Mouse (Mus musculus) myocyte (in vitro differentiated cells): ENCODE measurements around the gene Hes7.

Source experiments
- CEBPB ChIP-seq: IDR thresholded peaks from 2 replicates; pipeline ENCODE4 v1.6.1; 2011; ENCODE audit warnings: mild to moderate bottlenecking, moderate library complexity; ENCODE audit not compliant: poor library complexity, insufficient read depth, severe bottlenecking
- E2F4 ChIP-seq: IDR thresholded peaks from one replicate; pipeline ENCODE4 v1.6.1; 2011; ENCODE audit warnings: mild to moderate bottlenecking, control low read depth, moderate library complexity; ENCODE audit not compliant: insufficient read depth
- MAX ChIP-seq: IDR thresholded peaks from one replicate; pipeline ENCODE4 v1.6.1; 2011; ENCODE audit warnings: low read depth, mild to moderate bottlenecking, control low read depth
- POLR2A ChIP-seq: IDR thresholded peaks from one replicate; pipeline ENCODE4 v1.6.1; 2011; ENCODE audit warnings: low read depth, mild to moderate bottlenecking, control low read depth, moderate library complexity; ENCODE audit not compliant: insufficient read length
- POLR2AphosphoS2 ChIP-seq: IDR thresholded peaks from one replicate; pipeline ENCODE4 v1.6.1; 2011; ENCODE audit warnings: low read depth, control low read depth; ENCODE audit not compliant: insufficient read length
- REST ChIP-seq: IDR thresholded peaks from one replicate; pipeline ENCODE4 v1.6.1; 2011; ENCODE audit warnings: mild to moderate bottlenecking, control low read depth, moderate library complexity; ENCODE audit not compliant: insufficient read depth, insufficient read length
- TCF3 ChIP-seq: IDR thresholded peaks from one replicate; pipeline ENCODE4 v1.6.1; 2011; ENCODE audit warnings: low read depth, control low read depth; ENCODE audit not compliant: insufficient read length
- USF1 ChIP-seq: IDR thresholded peaks from one replicate; pipeline ENCODE4 v1.6.1; 2011; ENCODE audit warnings: low read depth, mild to moderate bottlenecking, control low read depth, moderate library complexity

GRCm38 (mm10) chr11:69081613-69082012 lies 38.6 kb upstream of the Hes7 start:
- no peak for TF ChIP-seq POLR2A
- TF ChIP-seq MAX = no peak
- TF ChIP-seq POLR2AphosphoS2 = no peak
- TF ChIP-seq TCF3 = no peak
- TF ChIP-seq E2F4 = no peak
- no peak for TF ChIP-seq REST
- TF ChIP-seq CEBPB = no peak
- TF ChIP-seq USF1 = no peak
